Mouse (Mus musculus): ENCODE data around the gene Dnajc24. TPM values are rescaled to one million over a fixed set of nuclear protein-coding genes. Genes with fewer than 3 reads are reported as not detected.

The Dnajc24 gene
- polyA plus RNA-seq, 1 experiment = 37.0 TPM

DNA sequence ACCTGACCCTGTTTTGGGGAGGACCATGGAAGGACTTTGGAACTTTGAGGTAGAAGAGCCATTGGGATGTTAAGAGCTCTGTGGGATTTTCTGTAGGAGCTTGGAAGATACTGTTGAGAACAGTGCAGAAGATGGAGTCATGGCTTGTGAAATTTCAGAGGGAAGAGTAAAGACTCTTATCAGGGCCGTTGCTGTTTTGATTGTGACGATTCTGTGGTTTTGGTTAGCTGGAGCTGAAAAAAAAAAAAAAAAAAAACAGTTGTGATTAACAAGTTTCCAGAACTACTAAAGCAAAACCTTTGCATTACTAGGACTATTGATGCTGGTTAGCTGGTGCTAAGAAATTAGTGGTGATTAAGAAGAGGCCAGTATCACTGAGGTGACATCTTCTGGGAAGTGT lies 5.1 kb upstream of the Dnajc24 start:
- Histone ChIP-seq H3K36me3 (ENCODE audit: control insufficient read depth, insufficient read depth, low read length, poor library complexity, severe bottlenecking) (no peaks in the 10 kb centered on the region), H3K9me3 (replicated peaks; ENCODE audit: control insufficient read depth, insufficient read depth, low read length, poor library complexity, severe bottlenecking) (no peaks in the 10 kb centered on the region), H3K4me3 (ENCODE audit: low read depth, low read length) (no peak overlapping the region), H3K4me1 (ENCODE audit: control insufficient read depth, insufficient read depth, low read length) (no peaks in the 10 kb centered on the region), H3K27ac (ENCODE audit: insufficient read depth, low read length) (no peak overlapping the region), H3K9ac (ENCODE audit: low read depth, poor library complexity, severe bottlenecking) (no peak overlapping the region), H3K27me3 (ENCODE audit: control insufficient read depth, insufficient read depth, low read length, poor library complexity, severe bottlenecking) (no peaks in the 10 kb centered on the region)
- TF ChIP-seq CTCF (IDR thresholded peaks at IDR 0.05; ENCODE audit: low read depth, low read length) (no peak), EP300 (IDR thresholded peaks at IDR 0.05; ENCODE audit: insufficient read depth, low read depth, low read length) (no peak), POLR2A (IDR thresholded peaks at IDR 0.05; ENCODE audit: insufficient read depth, low read length) (no peak)

DNA sequence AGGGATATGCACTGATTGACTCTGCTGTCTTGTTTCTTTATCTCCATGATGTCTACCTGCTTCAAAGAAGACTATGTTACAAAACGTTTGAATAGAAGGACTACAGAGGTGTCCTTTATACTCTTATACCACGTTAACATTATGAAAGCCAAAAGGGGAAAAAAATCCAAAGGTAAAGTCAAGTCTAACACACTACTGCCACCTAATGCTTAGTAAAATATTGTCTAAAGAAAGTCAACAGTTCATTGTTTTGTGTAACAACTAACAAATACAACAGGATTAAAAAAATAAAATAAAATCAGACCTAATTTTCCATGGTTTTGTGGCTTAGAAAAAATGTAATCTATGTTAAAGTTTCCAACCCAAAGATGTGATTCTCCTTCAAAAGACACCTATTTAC lies 15.3 kb downstream of the Dnajc24 start:
- no peak overlapping the region for H3K27ac ChIP-seq (ENCODE audit: insufficient read depth, low read length)
- no peaks in the 10 kb centered on the region for H3K27me3 ChIP-seq (ENCODE audit: control insufficient read depth, insufficient read depth, low read length, poor library complexity, severe bottlenecking)
- H3K9ac ChIP-seq (ENCODE audit: low read depth, poor library complexity, severe bottlenecking) = no peak overlapping the region
- H3K4me1 ChIP-seq (ENCODE audit: control insufficient read depth, insufficient read depth, low read length) = no peaks in the 10 kb centered on the region
- no peak overlapping the region for H3K4me3 ChIP-seq (ENCODE audit: low read depth, low read length)
- TF ChIP-seq POLR2A (IDR thresholded peaks at IDR 0.05; ENCODE audit: insufficient read depth, low read length) (no peak), CTCF (IDR thresholded peaks at IDR 0.05; ENCODE audit: low read depth, low read length) (no peak), EP300 (IDR thresholded peaks at IDR 0.05; ENCODE audit: insufficient read depth, low read depth, low read length) (no peak)
- H3K9me3 ChIP-seq (replicated peaks; ENCODE audit: control insufficient read depth, insufficient read depth, low read length, poor library complexity, severe bottlenecking) = no peaks in the 10 kb centered on the region
- no peaks in the 10 kb centered on the region for H3K36me3 ChIP-seq (ENCODE audit: control insufficient read depth, insufficient read depth, low read length, poor library complexity, severe bottlenecking)

DNA sequence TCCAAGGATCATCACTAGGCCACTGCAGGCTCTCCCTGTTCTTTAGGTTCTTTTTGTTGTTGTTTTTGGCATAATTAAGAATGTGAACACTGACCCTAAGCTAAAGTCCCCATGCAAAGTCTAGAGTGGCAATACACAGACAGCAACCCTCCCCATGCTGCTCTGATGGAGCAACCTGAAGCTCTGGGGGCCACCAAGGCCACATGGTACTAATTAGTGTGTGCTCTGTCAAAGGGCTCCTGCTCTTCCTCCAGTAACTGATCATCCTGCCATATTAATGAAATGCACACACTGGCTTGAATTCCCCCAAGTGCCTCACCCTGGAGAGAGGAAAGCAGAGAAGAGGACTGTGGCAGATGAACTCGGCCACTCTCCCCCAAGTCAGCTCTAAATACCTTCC lies 16.2 kb downstream of the Dnajc24 start:
- Histone ChIP-seq H3K36me3 (ENCODE audit: control insufficient read depth, insufficient read depth, low read length, poor library complexity, severe bottlenecking) (no peaks in the 10 kb centered on the region), H3K27ac (ENCODE audit: insufficient read depth, low read length) (no peak overlapping the region), H3K27me3 (ENCODE audit: control insufficient read depth, insufficient read depth, low read length, poor library complexity, severe bottlenecking) (no peaks in the 10 kb centered on the region), H3K9ac (ENCODE audit: low read depth, poor library complexity, severe bottlenecking) (no peak overlapping the region), H3K9me3 (replicated peaks; ENCODE audit: control insufficient read depth, insufficient read depth, low read length, poor library complexity, severe bottlenecking) (no peaks in the 10 kb centered on the region), H3K4me3 (ENCODE audit: low read depth, low read length) (no peak overlapping the region), H3K4me1 (ENCODE audit: control insufficient read depth, insufficient read depth, low read length) (no peaks in the 10 kb centered on the region)
- TF ChIP-seq CTCF (IDR thresholded peaks at IDR 0.05; ENCODE audit: low read depth, low read length) (no peak), EP300 (IDR thresholded peaks at IDR 0.05; ENCODE audit: insufficient read depth, low read depth, low read length) (no peak), POLR2A (IDR thresholded peaks at IDR 0.05; ENCODE audit: insufficient read depth, low read length) (no peak)

DNA sequence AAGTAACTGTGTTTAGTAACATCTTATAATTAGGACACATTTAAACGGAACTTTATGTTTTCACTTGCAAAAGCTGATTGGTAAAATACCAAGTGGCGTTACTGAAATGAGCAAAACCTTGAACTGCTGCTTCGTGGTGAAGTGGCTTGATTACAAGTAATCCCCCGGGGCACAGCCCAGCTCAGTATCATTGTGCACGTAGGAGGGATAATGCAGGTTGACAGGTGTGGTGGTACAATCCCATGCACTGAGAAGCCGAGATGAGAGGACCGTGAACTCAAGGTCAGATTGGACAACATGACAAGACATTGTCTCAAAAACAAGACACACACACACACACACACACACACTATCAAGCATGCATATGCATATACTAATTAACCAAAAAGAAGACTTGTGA lies 18.1 kb downstream of the Dnajc24 start:
- TF ChIP-seq POLR2A (IDR thresholded peaks at IDR 0.05; ENCODE audit: insufficient read depth, low read length) = no peak
- TF ChIP-seq CTCF (IDR thresholded peaks at IDR 0.05; ENCODE audit: low read depth, low read length) = no peak
- no peak for TF ChIP-seq EP300 (IDR thresholded peaks at IDR 0.05; ENCODE audit: insufficient read depth, low read depth, low read length)
- Histone ChIP-seq H3K27me3 (ENCODE audit: control insufficient read depth, insufficient read depth, low read length, poor library complexity, severe bottlenecking) (no peaks in the 10 kb centered on the region), H3K27ac (ENCODE audit: insufficient read depth, low read length) (no peak overlapping the region), H3K4me3 (ENCODE audit: low read depth, low read length) (no peak overlapping the region), H3K9ac (ENCODE audit: low read depth, poor library complexity, severe bottlenecking) (no peak overlapping the region), H3K4me1 (ENCODE audit: control insufficient read depth, insufficient read depth, low read length) (no peaks in the 10 kb centered on the region), H3K9me3 (replicated peaks; ENCODE audit: control insufficient read depth, insufficient read depth, low read length, poor library complexity, severe bottlenecking) (no peaks in the 10 kb centered on the region), H3K36me3 (ENCODE audit: control insufficient read depth, insufficient read depth, low read length, poor library complexity, severe bottlenecking) (no peaks in the 10 kb centered on the region)

DNA sequence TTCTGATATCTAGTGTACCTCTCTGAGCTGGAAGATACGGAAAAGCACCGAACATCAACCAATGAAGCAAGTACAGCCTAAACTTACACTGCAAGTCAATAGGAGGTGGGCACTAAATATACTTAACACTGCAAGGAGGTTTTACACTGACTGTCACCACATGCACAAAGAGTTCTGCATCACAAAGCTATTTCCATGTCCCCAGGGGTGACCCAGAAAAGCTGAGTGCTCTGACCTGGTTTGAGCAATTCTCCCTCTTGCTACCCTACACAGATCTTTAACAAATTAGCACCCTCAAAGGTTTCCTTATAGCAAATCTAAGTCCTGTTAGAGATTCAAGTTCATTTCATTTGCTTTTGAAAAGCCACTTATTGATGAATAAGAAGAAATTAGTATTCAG lies 25.3 kb downstream of the Dnajc24 start:
- peaks cover 2% of the 10 kb centered on the region for H3K4me1 ChIP-seq (ENCODE audit: control insufficient read depth, insufficient read depth, low read length)
- H3K36me3 ChIP-seq (ENCODE audit: control insufficient read depth, insufficient read depth, low read length, poor library complexity, severe bottlenecking) = no peaks in the 10 kb centered on the region
- H3K4me3 ChIP-seq (ENCODE audit: low read depth, low read length) = no peak overlapping the region
- TF ChIP-seq POLR2A (IDR thresholded peaks at IDR 0.05; ENCODE audit: insufficient read depth, low read length) (no peak), EP300 (IDR thresholded peaks at IDR 0.05; ENCODE audit: insufficient read depth, low read depth, low read length) (no peak), CTCF (IDR thresholded peaks at IDR 0.05; ENCODE audit: low read depth, low read length) (no peak)
- no peaks in the 10 kb centered on the region for H3K27me3 ChIP-seq (ENCODE audit: control insufficient read depth, insufficient read depth, low read length, poor library complexity, severe bottlenecking)
- no peak overlapping the region for H3K9ac ChIP-seq (ENCODE audit: low read depth, poor library complexity, severe bottlenecking)
- no peaks in the 10 kb centered on the region for H3K9me3 ChIP-seq (replicated peaks; ENCODE audit: control insufficient read depth, insufficient read depth, low read length, poor library complexity, severe bottlenecking)
- H3K27ac ChIP-seq (ENCODE audit: insufficient read depth, low read length) = no peak overlapping the region

DNA sequence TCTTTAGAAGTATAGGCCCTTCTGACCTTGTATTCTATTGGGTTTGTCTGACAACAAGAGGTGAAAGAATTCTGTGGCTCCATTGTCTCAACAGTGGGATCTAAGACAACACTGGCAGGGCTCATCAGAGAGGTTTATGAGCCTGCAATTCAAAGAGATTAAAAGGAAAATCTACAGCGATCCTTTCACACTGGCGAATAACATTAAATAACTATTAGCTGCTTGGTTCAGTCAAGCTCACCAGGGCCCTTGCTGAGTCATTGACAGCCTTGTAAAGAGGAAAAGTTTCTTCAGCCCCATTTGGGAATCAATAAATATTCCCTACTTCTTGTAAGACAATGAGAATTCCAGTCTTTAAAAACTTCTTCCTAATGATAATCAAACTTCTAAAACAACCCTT lies 29.4 kb downstream of the Dnajc24 start:
- H3K36me3 ChIP-seq (ENCODE audit: control insufficient read depth, insufficient read depth, low read length, poor library complexity, severe bottlenecking) = no peaks in the 10 kb centered on the region; the same call in 1 of the 2 replicates
- H3K27ac ChIP-seq (ENCODE audit: insufficient read depth, low read length) = no peak overlapping the region; the same call in 1 of the 2 replicates
- no peak for TF ChIP-seq EP300 (IDR thresholded peaks at IDR 0.05; ENCODE audit: insufficient read depth, low read depth, low read length)
- TF ChIP-seq POLR2A (IDR thresholded peaks at IDR 0.05; ENCODE audit: insufficient read depth, low read length) = no peak
- TF ChIP-seq CTCF (IDR thresholded peaks at IDR 0.05; ENCODE audit: low read depth, low read length) = no peak
- H3K4me3 ChIP-seq (ENCODE audit: low read depth, low read length) = no peak overlapping the region
- H3K4me1 ChIP-seq (ENCODE audit: control insufficient read depth, insufficient read depth, low read length) = peaks cover 2% of the 10 kb centered on the region
- H3K27me3 ChIP-seq (ENCODE audit: control insufficient read depth, insufficient read depth, low read length, poor library complexity, severe bottlenecking) = no peaks in the 10 kb centered on the region
- H3K9ac ChIP-seq (ENCODE audit: low read depth, poor library complexity, severe bottlenecking) = no peak overlapping the region
- H3K9me3 ChIP-seq (replicated peaks; ENCODE audit: control insufficient read depth, insufficient read depth, low read length, poor library complexity, severe bottlenecking) = no peaks in the 10 kb centered on the region

Measured in ES-Bruce4 (cell line).